Mouse (Mus musculus): ENCODE data around the gene Kif5c. TPM values are rescaled to one million over a fixed set of nuclear protein-coding genes. Genes with fewer than 3 reads are reported as not detected.

Gene Kif5c
- polyA plus RNA-seq, 1 experiment from 2014 or later = 148 TPM

- no peak overlapping the region for H3K4me2 ChIP-seq (ENCODE audit: low read length)
- no peak for ATAC-seq
- no peaks in the 10 kb centered on the region for H3K27me3 ChIP-seq (replicated peaks; ENCODE audit: control insufficient read depth, insufficient read depth, low read length)
- H3K9ac ChIP-seq (ENCODE audit: low read length) = no peak overlapping the region
- no peak overlapping the region for H3K27ac ChIP-seq (ENCODE audit: low read depth, low read length)
- WGBS = 74% methylated on average over 3 of the region's 3 CpGs
- H3K36me3 ChIP-seq (ENCODE audit: control insufficient read depth, insufficient read depth, low read length) = no peaks in the 10 kb centered on the region; the same call in 1 of the 2 replicates
- no peaks in the 10 kb centered on the region for H3K9me3 ChIP-seq (replicated peaks; ENCODE audit: control insufficient read depth, low read length)
- no peak for DNase-seq (ENCODE audit: low spot score)
- H3K4me3 ChIP-seq (ENCODE audit: low read depth, low read length) = no peak overlapping the region
- peaks cover 5% of the 10 kb centered on the region; the same call in 1 of the 2 replicates for H3K4me1 ChIP-seq (ENCODE audit: control insufficient read depth, insufficient read depth, low read length)
These were observed 2.3 kb upstream of the Kif5c start for GRCm38 (mm10) chr2:49616765-49617164.

GRCm38 (mm10) chr2:49619719-49620522 lies 823 bp downstream of the Kif5c start:
- peak; percentile 35 for DNase-seq (ENCODE audit: low spot score)
- no peaks in the 10 kb centered on the region for H3K27me3 ChIP-seq (replicated peaks; ENCODE audit: control insufficient read depth, insufficient read depth, low read length)
- peaks cover 6% of the 10 kb centered on the region; the same call in 1 of the 2 replicates for H3K36me3 ChIP-seq (ENCODE audit: control insufficient read depth, insufficient read depth, low read length)
- ATAC-seq = peak; percentile 42
- WGBS = 0% methylated on average over 33 of the region's 33 CpGs
- peak overlapping the region; percentile 99 for H3K4me3 ChIP-seq (ENCODE audit: low read depth, low read length)
- peaks cover 9% of the 10 kb centered on the region; the same call in 1 of the 2 replicates for H3K4me1 ChIP-seq (ENCODE audit: control insufficient read depth, insufficient read depth, low read length)
- peak overlapping the region; percentile 90 for H3K27ac ChIP-seq (ENCODE audit: low read depth, low read length)
- H3K4me2 ChIP-seq (ENCODE audit: low read length) = peak overlapping the region; percentile 72
- no peaks in the 10 kb centered on the region for H3K9me3 ChIP-seq (replicated peaks; ENCODE audit: control insufficient read depth, low read length)
- H3K9ac ChIP-seq (ENCODE audit: low read length) = peak overlapping the region; percentile 98

- H3K4me2 ChIP-seq (ENCODE audit: low read length) = peak overlapping the region; percentile 72
- H3K4me3 ChIP-seq (ENCODE audit: low read depth, low read length) = peak overlapping the region; percentile 99
- H3K9me3 ChIP-seq (replicated peaks; ENCODE audit: control insufficient read depth, low read length) = no peaks in the 10 kb centered on the region
- peak overlapping the region; percentile 98 for H3K9ac ChIP-seq (ENCODE audit: low read length)
- no peaks in the 10 kb centered on the region for H3K27me3 ChIP-seq (replicated peaks; ENCODE audit: control insufficient read depth, insufficient read depth, low read length)
- H3K36me3 ChIP-seq (ENCODE audit: control insufficient read depth, insufficient read depth, low read length) = peaks cover 6% of the 10 kb centered on the region; the same call in 1 of the 2 replicates
- ATAC-seq (peak; percentile 72), DNase-seq (ENCODE audit: low spot score) (peak; percentile 89)
- WGBS = 2% methylated on average over 14 of the region's 14 CpGs
- peak overlapping the region; percentile 90 for H3K27ac ChIP-seq (ENCODE audit: low read depth, low read length)
- peaks cover 9% of the 10 kb centered on the region; the same call in 1 of the 2 replicates for H3K4me1 ChIP-seq (ENCODE audit: control insufficient read depth, insufficient read depth, low read length)
These were observed 1.6 kb downstream of the Kif5c start for GRCm38 (mm10) chr2:49620626-49621117.

- H3K9me3 ChIP-seq (replicated peaks; ENCODE audit: control insufficient read depth, low read length) = no peaks in the 10 kb centered on the region
- ATAC-seq (no peak), DNase-seq (ENCODE audit: low spot score) (peak; percentile 55)
- H3K4me2 ChIP-seq (ENCODE audit: low read length) = peak overlapping the region; percentile 72
- H3K4me1 ChIP-seq (ENCODE audit: control insufficient read depth, insufficient read depth, low read length) = peaks cover 14% of the 10 kb centered on the region; the same call in 1 of the 2 replicates
- 29% methylated on average over 1 of the region's 1 CpGs for WGBS
- peak overlapping the region; percentile 99 for H3K4me3 ChIP-seq (ENCODE audit: low read depth, low read length)
- H3K27me3 ChIP-seq (replicated peaks; ENCODE audit: control insufficient read depth, insufficient read depth, low read length) = no peaks in the 10 kb centered on the region
- peaks cover 6% of the 10 kb centered on the region; the same call in 1 of the 2 replicates for H3K36me3 ChIP-seq (ENCODE audit: control insufficient read depth, insufficient read depth, low read length)
- peak overlapping the region; percentile 98 for H3K9ac ChIP-seq (ENCODE audit: low read length)
- peak overlapping the region; percentile 90; the same call in 1 of the 2 replicates for H3K27ac ChIP-seq (ENCODE audit: low read depth, low read length)
These were observed 2.1 kb downstream of the Kif5c start for GRCm38 (mm10) chr2:49621234-49621633.

- ATAC-seq (no peak), DNase-seq (ENCODE audit: low spot score) (no peak)
- Histone ChIP-seq H3K4me1 (ENCODE audit: control insufficient read depth, insufficient read depth, low read length) (peaks cover 26% of the 10 kb centered on the region), H3K4me3 (ENCODE audit: low read depth, low read length) (no peak overlapping the region), H3K9me3 (replicated peaks; ENCODE audit: control insufficient read depth, low read length) (no peaks in the 10 kb centered on the region), H3K9ac (ENCODE audit: low read length) (no peak overlapping the region), H3K4me2 (ENCODE audit: low read length) (no peak overlapping the region), H3K27ac (ENCODE audit: low read depth, low read length) (no peak overlapping the region), H3K27me3 (replicated peaks; ENCODE audit: control insufficient read depth, insufficient read depth, low read length) (no peaks in the 10 kb centered on the region), H3K36me3 (ENCODE audit: control insufficient read depth, insufficient read depth, low read length) (peaks cover 9% of the 10 kb centered on the region; the same call in 1 of the 2 replicates)
- 87% methylated on average over 1 of the region's 1 CpGs for WGBS
These were observed 6.5 kb downstream of the Kif5c start for GRCm38 (mm10) chr2:49625581-49625980.

GRCm38 (mm10) chr2:49627611-49628010 lies 8.5 kb downstream of the Kif5c start:
- H3K4me1 ChIP-seq (ENCODE audit: control insufficient read depth, insufficient read depth, low read length) = peaks cover 23% of the 10 kb centered on the region

GRCm38 (mm10) chr2:49628094-49628705 lies 9.1 kb downstream of the Kif5c start:
- peak overlapping the region; percentile 12; the same call in 1 of the 2 replicates for H3K4me2 ChIP-seq (ENCODE audit: low read length)
- H3K4me1 ChIP-seq (ENCODE audit: control insufficient read depth, insufficient read depth, low read length) = peaks cover 29% of the 10 kb centered on the region
- no peaks in the 10 kb centered on the region for H3K9me3 ChIP-seq (replicated peaks; ENCODE audit: control insufficient read depth, low read length)
- DNase-seq (ENCODE audit: low spot score) (peak; percentile 84), ATAC-seq (peak; percentile 47)
- H3K27me3 ChIP-seq (replicated peaks; ENCODE audit: control insufficient read depth, insufficient read depth, low read length) = no peaks in the 10 kb centered on the region
- peak overlapping the region; percentile 72 for H3K27ac ChIP-seq (ENCODE audit: low read depth, low read length)
- H3K4me3 ChIP-seq (ENCODE audit: low read depth, low read length) = no peak overlapping the region
- H3K36me3 ChIP-seq (ENCODE audit: control insufficient read depth, insufficient read depth, low read length) = peaks cover 3% of the 10 kb centered on the region; the same call in 1 of the 2 replicates
- H3K9ac ChIP-seq (ENCODE audit: low read length) = no peak overlapping the region
- 54% methylated on average over 6 of the region's 6 CpGs for WGBS

More at GRCm38 (mm10) chr2:49627611-49628010, 8.5 kb downstream of the Kif5c start:
- Histone ChIP-seq H3K36me3 (ENCODE audit: control insufficient read depth, insufficient read depth, low read length) (peaks cover 3% of the 10 kb centered on the region; the same call in 1 of the 2 replicates), H3K4me2 (ENCODE audit: low read length) (peak overlapping the region; percentile 12; the same call in 1 of the 2 replicates), H3K9me3 (replicated peaks; ENCODE audit: control insufficient read depth, low read length) (no peaks in the 10 kb centered on the region), H3K9ac (ENCODE audit: low read length) (no peak overlapping the region), H3K27ac (ENCODE audit: low read depth, low read length) (peak overlapping the region; percentile 72), H3K4me3 (ENCODE audit: low read depth, low read length) (no peak overlapping the region), H3K27me3 (replicated peaks; ENCODE audit: control insufficient read depth, insufficient read depth, low read length) (no peaks in the 10 kb centered on the region)
- DNase-seq (ENCODE audit: low spot score) = peak; percentile 89
- WGBS = 26% methylated on average over 7 of the region's 7 CpGs
- ATAC-seq = peak; percentile 88

GRCm38 (mm10) chr2:49629181-49629580 lies 10.1 kb downstream of the Kif5c start:
- H3K9me3 ChIP-seq (replicated peaks; ENCODE audit: control insufficient read depth, low read length) = no peaks in the 10 kb centered on the region
- no peak for DNase-seq (ENCODE audit: low spot score)
- no peak overlapping the region for H3K4me2 ChIP-seq (ENCODE audit: low read length)
- WGBS = 93% methylated on average over 12 of the region's 12 CpGs
- H3K27me3 ChIP-seq (replicated peaks; ENCODE audit: control insufficient read depth, insufficient read depth, low read length) = no peaks in the 10 kb centered on the region
- no peak overlapping the region for H3K9ac ChIP-seq (ENCODE audit: low read length)
- peaks cover 39% of the 10 kb centered on the region for H3K4me1 ChIP-seq (ENCODE audit: control insufficient read depth, insufficient read depth, low read length)
- no peak for ATAC-seq
- H3K27ac ChIP-seq (ENCODE audit: low read depth, low read length) = no peak overlapping the region
- H3K4me3 ChIP-seq (ENCODE audit: low read depth, low read length) = no peak overlapping the region
- H3K36me3 ChIP-seq (ENCODE audit: control insufficient read depth, insufficient read depth, low read length) = peaks cover 3% of the 10 kb centered on the region; the same call in 1 of the 2 replicates
